Mouse (Mus musculus) bone marrow macrophage, adult 2 months (primary cell): ENCODE data around the gene Thsd4. TPM values are rescaled to one million over a fixed set of nuclear protein-coding genes. Genes with fewer than 3 reads are reported as not detected.

Source experiments
- H3K27ac ChIP-seq: 2 replicates; pipeline ENCODE4 v1.5.1; 2012; ENCODE audit warnings: low read depth, low read length; ENCODE audit not compliant: insufficient read depth
- H3K4me1 ChIP-seq: 2 replicates; pipeline ENCODE4 v1.6.1; 2012; ENCODE audit warnings: low read length; ENCODE audit not compliant: control insufficient read depth, insufficient read depth
- H3K4me3 ChIP-seq: 2 replicates; pipeline ENCODE4 v1.5.1; 2012; ENCODE audit warnings: mild to moderate bottlenecking, low read length, moderate library complexity; ENCODE audit not compliant: insufficient read depth
- CTCF ChIP-seq: IDR thresholded peaks from 2 replicates; pipeline ENCODE4 v1.5.1; 2012; ENCODE audit warnings: low read depth, mild to moderate bottlenecking, low read length, moderate library complexity
- POLR2A ChIP-seq: IDR thresholded peaks from 2 replicates; pipeline ENCODE4 v1.6.1; 2012; ENCODE audit warnings: mild to moderate bottlenecking, low read depth, low read length, borderline replicate concordance
- polyA plus RNA-seq: library from polyadenylated mRNA; stranded (reverse); fragments of >200 nt; gene quantifications from 2 replicates; pipeline ENCODE4 v1.2.4, GENCODE M21; 2012; ENCODE audit not compliant: missing spikeins, insufficient read depth, insufficient read length

Thsd4 gene
- polyA plus RNA-seq, 1 experiment: 0.09 TPM

DNA sequence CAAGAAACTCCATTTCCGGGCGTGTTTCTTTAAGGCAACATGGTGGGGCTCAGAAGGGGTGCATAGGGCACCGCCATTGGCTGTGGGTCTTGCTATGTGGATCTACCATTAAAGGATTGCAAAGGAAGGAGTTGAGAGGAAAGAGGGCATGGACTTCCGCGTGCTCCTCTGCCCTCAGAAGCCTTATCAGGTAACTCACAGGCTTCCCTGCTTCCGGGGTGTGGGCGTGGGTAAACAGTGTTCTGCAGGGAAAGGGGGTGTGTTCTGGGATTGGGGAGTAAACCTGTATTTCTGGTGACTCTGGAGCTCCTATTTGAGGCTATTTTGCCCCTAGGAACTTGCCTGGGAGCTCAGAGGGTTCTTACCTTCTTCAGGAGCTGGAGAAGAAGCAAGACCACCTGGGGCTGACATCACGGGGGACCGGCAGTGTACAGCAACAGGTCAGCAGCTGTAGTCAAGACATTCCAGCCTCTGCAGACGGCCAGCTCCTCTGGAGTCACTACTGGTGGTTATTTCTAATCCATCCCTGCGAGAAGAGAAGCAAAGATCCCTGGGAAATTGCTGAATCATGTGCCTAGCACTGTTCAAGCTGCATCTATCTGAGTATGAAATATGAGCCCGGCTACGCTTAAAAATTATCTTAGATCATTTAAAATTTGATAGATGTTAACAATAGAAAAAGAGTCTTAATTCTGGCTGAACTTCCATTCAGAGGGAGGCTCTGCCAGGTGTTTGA, 23.7 kb upstream of the Thsd4 start:
- Histone ChIP-seq H3K4me3 (no peak overlapping the region), H3K4me1 (no peaks in the 10 kb centered on the region)

DNA sequence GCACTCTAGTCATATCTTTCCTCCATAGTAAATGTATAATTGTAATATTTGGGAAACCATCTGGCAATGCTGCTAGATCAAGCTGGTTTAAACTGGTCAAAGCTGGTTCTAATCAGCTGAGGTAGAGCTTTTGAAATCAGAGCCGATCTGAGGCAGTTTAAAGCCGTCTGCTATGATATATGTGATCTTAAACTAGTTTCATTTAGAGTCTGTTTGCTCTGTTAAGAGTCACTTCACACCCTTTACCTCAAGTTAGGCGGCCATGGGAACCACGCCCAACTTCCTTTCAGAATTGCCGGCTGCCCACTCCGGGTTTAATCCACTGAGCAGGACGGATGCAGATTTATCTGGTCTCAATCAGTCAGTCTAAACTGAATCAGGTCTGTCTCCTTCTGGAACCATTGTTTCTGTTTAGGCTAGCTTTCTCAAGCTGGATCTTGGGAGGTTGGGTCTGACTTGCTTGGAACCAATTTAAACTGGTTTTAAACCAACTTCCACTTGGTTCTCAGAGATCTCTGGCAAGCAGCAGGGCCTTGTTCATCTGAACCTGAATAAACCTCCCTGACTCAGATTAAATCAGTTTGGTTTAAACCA, 21.7 kb upstream of the Thsd4 start:
- TF ChIP-seq POLR2A (no peak), CTCF (no peak)
- H3K4me1 ChIP-seq: no peaks in the 10 kb centered on the region
- no peak overlapping the region for H3K4me3 ChIP-seq
- H3K27ac ChIP-seq: no peak overlapping the region

More for the DNA sequence above, 23.7 kb upstream of the Thsd4 start:
- no peak for TF ChIP-seq CTCF
- TF ChIP-seq POLR2A: no peak
- H3K27ac ChIP-seq: no peak overlapping the region

DNA sequence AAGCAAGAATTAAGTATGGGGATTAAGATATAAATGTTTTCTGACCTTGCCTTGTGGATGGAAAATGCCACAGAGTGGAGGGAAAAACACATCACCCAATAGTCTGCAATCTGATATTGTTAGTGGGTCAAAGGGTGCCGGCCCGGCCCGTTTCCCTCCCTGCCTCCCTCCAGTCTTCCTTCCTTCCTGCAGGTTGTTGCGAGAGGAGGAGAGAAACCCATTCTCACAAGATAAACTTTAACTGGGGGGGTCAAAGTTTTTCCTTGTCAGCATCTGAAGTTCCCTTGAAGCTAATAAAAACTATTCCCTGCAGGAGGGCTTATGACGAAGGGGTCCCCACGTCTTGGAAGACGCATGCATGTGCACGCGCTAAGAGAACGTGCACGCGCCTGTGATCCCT, 8.5 kb upstream of the Thsd4 start:
- Histone ChIP-seq H3K4me1 (no peaks in the 10 kb centered on the region), H3K27ac (no peak overlapping the region), H3K4me3 (no peak overlapping the region)
- no peak for TF ChIP-seq CTCF
- no peak for TF ChIP-seq POLR2A

DNA sequence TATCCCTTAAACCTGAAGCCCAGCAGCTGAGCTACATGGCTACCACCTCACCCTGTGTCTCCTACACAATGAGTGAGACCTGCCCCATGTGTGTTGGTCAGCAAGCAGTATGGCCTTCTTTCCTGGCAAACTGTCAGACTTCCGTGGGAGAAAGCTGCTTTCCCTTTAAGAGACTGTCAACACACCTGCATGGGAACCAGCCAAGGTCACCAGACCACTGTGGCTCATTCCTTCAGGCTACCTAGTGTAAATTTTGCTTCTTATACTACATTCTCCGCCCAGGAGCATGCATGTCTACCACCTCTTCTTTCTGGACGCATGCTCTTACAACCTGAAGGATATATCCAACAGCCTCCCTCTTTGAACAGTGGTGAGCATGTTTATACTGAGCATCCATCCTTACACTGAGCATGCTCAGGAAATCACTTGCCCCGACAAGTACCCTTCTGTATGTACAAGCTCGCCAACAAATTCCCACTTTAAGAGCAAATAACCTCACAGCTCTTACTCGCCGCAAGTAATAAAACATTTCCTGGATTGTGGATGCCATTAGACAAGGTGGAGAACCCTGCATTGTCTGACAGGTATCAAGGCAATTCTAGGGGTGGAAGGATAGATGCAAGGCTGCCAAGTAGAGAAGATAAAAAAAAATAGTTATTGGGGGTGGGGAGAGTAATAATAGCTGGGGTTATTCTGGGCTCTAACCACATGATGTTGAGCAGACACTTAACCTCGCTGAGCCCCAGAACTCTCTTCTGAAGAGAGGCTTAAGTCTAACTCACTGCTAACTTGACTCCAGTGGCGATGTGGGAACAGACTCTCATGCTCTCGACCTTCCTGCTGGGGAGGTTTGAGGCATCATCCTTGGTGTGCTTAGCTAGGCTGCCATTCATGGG, 7.8 kb upstream of the Thsd4 start:
- Histone ChIP-seq H3K27ac (no peak overlapping the region), H3K4me3 (no peak overlapping the region)

DNA sequence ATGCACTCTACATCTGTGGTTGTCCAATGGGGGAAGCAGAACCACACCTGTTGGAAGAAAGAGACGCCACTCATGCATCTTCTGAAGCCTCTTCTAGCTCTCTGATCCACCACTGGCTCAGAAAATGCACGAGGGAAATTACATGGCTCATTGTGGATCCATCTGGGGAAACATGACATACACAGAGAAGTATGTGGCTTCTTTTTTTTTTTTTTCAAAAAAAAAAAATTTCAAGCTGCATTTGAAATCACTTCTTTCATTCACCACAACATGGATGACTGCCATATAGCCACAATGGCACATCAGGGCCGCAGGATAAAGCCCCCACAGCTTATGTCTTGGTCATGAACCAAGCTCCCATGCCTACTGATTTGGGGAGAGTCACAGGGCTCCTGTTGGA, 6.4 kb upstream of the Thsd4 start:
- no peak overlapping the region for H3K4me3 ChIP-seq
- no peak overlapping the region for H3K27ac ChIP-seq
- H3K4me1 ChIP-seq: no peaks in the 10 kb centered on the region
- TF ChIP-seq POLR2A (no peak), CTCF (no peak)

More for the DNA sequence above, 7.8 kb upstream of the Thsd4 start:
- no peaks in the 10 kb centered on the region for H3K4me1 ChIP-seq
- TF ChIP-seq POLR2A: no peak
- TF ChIP-seq CTCF: no peak

DNA sequence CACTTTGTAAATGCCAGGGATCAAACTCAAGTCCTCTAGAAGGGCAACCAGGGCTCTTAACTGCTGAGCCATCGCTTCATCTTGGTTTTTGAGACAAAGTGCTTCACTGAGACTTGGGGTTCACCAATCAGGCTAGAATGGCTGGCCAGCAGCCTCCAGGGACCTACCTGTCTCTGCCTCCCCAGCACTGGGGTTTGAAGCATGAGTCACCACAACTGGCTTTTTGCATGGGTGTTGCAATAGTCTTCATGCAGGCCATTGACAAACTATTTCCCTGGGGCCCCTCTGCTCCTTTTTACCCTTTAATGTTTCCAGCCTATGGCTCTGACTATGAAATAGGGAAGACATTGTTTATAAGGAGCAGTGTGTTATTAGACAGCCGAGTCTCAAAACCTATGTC, 6.0 kb upstream of the Thsd4 start:
- Histone ChIP-seq H3K27ac (no peak overlapping the region), H3K4me3 (no peak overlapping the region), H3K4me1 (no peaks in the 10 kb centered on the region)
- no peak for TF ChIP-seq CTCF
- no peak for TF ChIP-seq POLR2A

DNA sequence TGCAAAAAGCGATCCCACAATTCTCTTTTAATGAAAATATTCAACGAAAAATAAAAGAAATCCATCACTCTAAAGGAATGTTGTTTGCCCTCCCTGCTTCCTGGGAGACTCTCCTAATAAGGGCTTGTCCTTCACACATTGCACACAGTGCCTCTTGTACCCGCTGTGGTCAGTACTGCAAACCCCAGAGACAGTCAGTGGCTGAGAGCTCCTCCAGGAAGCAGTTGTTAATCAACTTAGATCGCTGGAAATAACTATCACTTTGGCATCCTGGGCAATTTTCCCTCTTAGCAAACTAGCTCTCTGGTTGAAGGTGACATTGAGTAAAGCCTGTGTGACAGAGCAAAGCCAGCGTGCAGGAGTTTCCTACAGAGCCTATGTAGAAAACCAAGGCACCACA, 5.2 kb upstream of the Thsd4 start:
- TF ChIP-seq POLR2A: no peak
- no peak for TF ChIP-seq CTCF
- Histone ChIP-seq H3K27ac (no peak overlapping the region), H3K4me1 (no peaks in the 10 kb centered on the region), H3K4me3 (no peak overlapping the region)

DNA sequence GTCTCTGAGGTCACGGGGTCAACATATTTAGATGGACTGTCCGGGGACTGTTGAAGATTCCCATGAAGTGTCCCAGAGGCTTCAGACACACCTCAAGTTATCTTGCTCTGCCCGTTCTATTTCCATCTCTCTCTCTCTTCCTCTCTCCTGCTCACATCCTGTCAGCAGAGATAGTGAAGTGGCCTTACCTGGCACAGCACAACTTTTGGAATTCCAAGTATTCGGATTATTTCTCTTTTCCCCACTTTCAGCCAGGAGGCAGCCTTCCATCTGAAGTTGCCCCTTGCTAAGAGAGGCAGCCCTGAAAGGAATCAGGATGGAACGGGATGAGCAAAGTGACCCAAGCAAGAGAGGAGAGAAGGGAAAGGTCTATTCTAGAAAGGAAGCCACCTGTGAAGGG, 4.3 kb upstream of the Thsd4 start:
- H3K4me1 ChIP-seq: no peaks in the 10 kb centered on the region
- TF ChIP-seq POLR2A: no peak
- TF ChIP-seq CTCF: no peak
- H3K27ac ChIP-seq: no peak overlapping the region
- no peak overlapping the region for H3K4me3 ChIP-seq

DNA sequence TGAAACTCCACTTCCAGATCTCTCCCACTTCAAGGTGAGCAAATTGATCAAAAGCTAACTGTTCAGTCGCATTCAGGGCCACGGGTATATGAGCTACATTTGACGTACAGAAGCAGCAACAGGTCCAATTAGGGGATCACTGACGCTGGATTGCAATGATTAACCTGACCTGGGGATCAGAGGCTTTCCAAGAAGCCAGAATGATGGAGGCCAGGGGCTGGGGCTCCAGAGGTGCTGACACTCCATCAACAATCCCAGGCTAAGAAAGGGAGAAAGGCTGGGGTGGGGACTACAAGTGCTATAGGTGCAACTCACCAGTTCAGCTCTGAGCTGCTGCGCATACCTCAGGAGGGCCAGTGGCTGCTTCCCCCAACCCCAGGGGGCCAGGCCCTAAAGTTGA, 703 bp downstream of the Thsd4 start:
- H3K4me1 ChIP-seq: no peaks in the 10 kb centered on the region
- TF ChIP-seq CTCF: no peak
- no peak for TF ChIP-seq POLR2A
- no peak overlapping the region for H3K4me3 ChIP-seq
- H3K27ac ChIP-seq: no peak overlapping the region

DNA sequence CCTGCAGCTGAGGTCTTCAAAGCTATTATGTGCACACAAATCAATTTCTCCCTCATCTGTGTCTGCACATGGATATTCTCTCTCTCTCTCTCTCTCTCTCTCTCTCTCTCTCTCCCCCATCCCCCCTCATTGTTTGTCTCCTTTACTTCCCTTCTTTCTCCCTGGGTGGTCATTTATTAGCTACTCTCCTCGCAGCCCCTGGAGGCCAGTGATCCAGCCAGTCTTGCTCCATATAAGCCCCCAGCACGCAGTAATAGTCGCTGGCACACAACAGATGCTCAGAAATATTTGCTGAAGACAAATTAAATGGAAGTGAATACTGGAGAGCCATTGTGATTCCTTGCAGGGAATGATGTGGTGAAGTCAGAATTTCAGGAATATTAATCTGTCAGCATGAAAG, 2.2 kb downstream of the Thsd4 start:
- Histone ChIP-seq H3K4me1 (no peaks in the 10 kb centered on the region), H3K27ac (no peak overlapping the region), H3K4me3 (no peak overlapping the region)
- no peak for TF ChIP-seq POLR2A
- TF ChIP-seq CTCF: no peak
